Mouse (Mus musculus): ENCODE measurements around the gene Sez6l.

Gene Sez6l

DNA sequence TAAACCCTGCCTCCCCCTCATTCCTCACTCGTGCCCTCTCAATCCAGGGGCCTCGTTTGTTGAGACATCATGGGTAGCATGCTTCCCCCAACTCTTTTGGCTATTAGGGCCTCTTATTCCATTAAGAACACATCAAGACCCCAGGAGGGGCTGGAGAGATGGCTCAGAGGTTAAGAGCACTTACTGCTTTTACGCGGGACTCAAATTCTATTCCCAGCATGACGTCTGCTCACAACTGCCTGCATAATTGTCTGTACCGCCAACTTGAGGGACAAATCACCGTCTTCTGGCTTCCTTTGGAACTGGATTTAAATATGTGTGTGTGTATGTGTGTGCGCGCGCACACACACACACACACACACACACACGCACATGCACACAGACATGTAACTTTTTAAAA lies 42.8 kb downstream of the Sez6l start:
- H3K27me3 ChIP-seq (ENCODE audit: insufficient read depth, low read length), result peaks cover 42% of the 10 kb centered on the region
- H3K4me3 ChIP-seq (replicated peaks; ENCODE audit: low read length), result no peak overlapping the region
- H3K9me3 ChIP-seq (ENCODE audit: low read length), result peaks cover 6% of the 10 kb centered on the region
- H3K4me1 ChIP-seq (replicated peaks; ENCODE audit: low read depth, low read length), result no peaks in the 10 kb centered on the region
- TF ChIP-seq CTCF (conservative IDR thresholded peaks at IDR 0.05; ENCODE audit: low read length) (no peak), NANOG (IDR thresholded peaks at IDR 0.05; ENCODE audit: borderline replicate concordance, low read length) (no peak), POU5F1 (IDR thresholded peaks at IDR 0.05; ENCODE audit: borderline replicate concordance, low read length) (no peak)
- no peaks in the 10 kb centered on the region for H3K36me3 ChIP-seq (ENCODE audit: insufficient read depth, low read length)

GRCm38 (mm10) chr5:112533312-112534075 lies 43.5 kb downstream of the Sez6l start:
- Histone ChIP-seq H3K36me3 (ENCODE audit: insufficient read depth, low read length) (no peaks in the 10 kb centered on the region), H3K9me3 (ENCODE audit: low read length) (peaks cover 6% of the 10 kb centered on the region), H3K4me3 (replicated peaks; ENCODE audit: low read length) (no peak overlapping the region), H3K4me1 (replicated peaks; ENCODE audit: low read depth, low read length) (no peaks in the 10 kb centered on the region), H3K27me3 (ENCODE audit: insufficient read depth, low read length) (peaks cover 42% of the 10 kb centered on the region)
- TF ChIP-seq CTCF (conservative IDR thresholded peaks at IDR 0.05; ENCODE audit: low read length) (no peak), NANOG (IDR thresholded peaks at IDR 0.05; ENCODE audit: borderline replicate concordance, low read length) (no peak), POU5F1 (IDR thresholded peaks at IDR 0.05; ENCODE audit: borderline replicate concordance, low read length) (no peak)

GRCm38 (mm10) chr5:112532894-112533293 lies 44.1 kb downstream of the Sez6l start:
- no peaks in the 10 kb centered on the region for H3K36me3 ChIP-seq (ENCODE audit: insufficient read depth, low read length)
- H3K4me1 ChIP-seq (replicated peaks; ENCODE audit: low read depth, low read length), result no peaks in the 10 kb centered on the region
- H3K9me3 ChIP-seq (ENCODE audit: low read length), result peaks cover 6% of the 10 kb centered on the region
- H3K4me3 ChIP-seq (replicated peaks; ENCODE audit: low read length), result no peak overlapping the region
- TF ChIP-seq NANOG (IDR thresholded peaks at IDR 0.05; ENCODE audit: borderline replicate concordance, low read length) (no peak), POU5F1 (IDR thresholded peaks at IDR 0.05; ENCODE audit: borderline replicate concordance, low read length) (no peak), CTCF (conservative IDR thresholded peaks at IDR 0.05; ENCODE audit: low read length) (no peak)
- peaks cover 42% of the 10 kb centered on the region for H3K27me3 ChIP-seq (ENCODE audit: insufficient read depth, low read length)

- H3K27me3 ChIP-seq (ENCODE audit: insufficient read depth, low read length), result peaks cover 42% of the 10 kb centered on the region
- H3K9me3 ChIP-seq (ENCODE audit: low read length), result peaks cover 6% of the 10 kb centered on the region
- H3K4me1 ChIP-seq (replicated peaks; ENCODE audit: low read depth, low read length), result no peaks in the 10 kb centered on the region
- TF ChIP-seq NANOG (IDR thresholded peaks at IDR 0.05; ENCODE audit: borderline replicate concordance, low read length) (no peak), POU5F1 (IDR thresholded peaks at IDR 0.05; ENCODE audit: borderline replicate concordance, low read length) (no peak), CTCF (conservative IDR thresholded peaks at IDR 0.05; ENCODE audit: low read length) (peak; percentile 88)
- no peak overlapping the region for H3K4me3 ChIP-seq (replicated peaks; ENCODE audit: low read length)
- H3K36me3 ChIP-seq (ENCODE audit: insufficient read depth, low read length), result no peaks in the 10 kb centered on the region
Observed at GRCm38 (mm10) chr5:112532210-112532609, 44.8 kb downstream of the Sez6l start.

DNA sequence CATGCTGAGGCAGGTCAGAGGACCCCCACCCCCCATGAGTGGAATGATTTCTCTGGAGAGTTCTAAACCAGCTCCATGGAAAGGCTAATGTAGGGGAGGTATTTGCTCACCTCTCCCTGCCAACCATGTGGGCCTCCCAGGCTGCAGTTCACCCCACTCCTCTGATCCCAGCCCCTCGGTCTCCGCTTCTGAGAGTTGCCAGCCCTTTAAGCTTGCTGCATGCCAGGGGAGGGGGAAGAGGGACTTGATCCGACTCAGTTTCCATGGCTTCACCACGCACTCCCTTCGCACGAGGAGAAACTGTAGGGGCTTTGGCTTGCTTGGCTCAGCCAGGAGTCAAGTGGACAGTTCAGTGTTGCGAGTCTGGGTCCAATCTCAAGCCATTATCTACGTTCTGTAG lies 45.9 kb downstream of the Sez6l start:
- H3K4me1 ChIP-seq (replicated peaks; ENCODE audit: low read depth, low read length), result no peaks in the 10 kb centered on the region

GRCm38 (mm10) chr5:112526936-112527335 lies 50.0 kb downstream of the Sez6l start:
- TF ChIP-seq CTCF (conservative IDR thresholded peaks at IDR 0.05; ENCODE audit: low read length) (no peak), POU5F1 (IDR thresholded peaks at IDR 0.05; ENCODE audit: borderline replicate concordance, low read length) (no peak), NANOG (IDR thresholded peaks at IDR 0.05; ENCODE audit: borderline replicate concordance, low read length) (no peak)
- H3K9me3 ChIP-seq (ENCODE audit: low read length), result no peaks in the 10 kb centered on the region
- no peaks in the 10 kb centered on the region for H3K36me3 ChIP-seq (ENCODE audit: insufficient read depth, low read length)
- H3K4me3 ChIP-seq (replicated peaks; ENCODE audit: low read length), result no peak overlapping the region
- H3K4me1 ChIP-seq (replicated peaks; ENCODE audit: low read depth, low read length), result peaks cover 24% of the 10 kb centered on the region
- peaks cover 27% of the 10 kb centered on the region for H3K27me3 ChIP-seq (ENCODE audit: insufficient read depth, low read length)

More for the DNA sequence above, 45.9 kb downstream of the Sez6l start:
- peaks cover 44% of the 10 kb centered on the region for H3K27me3 ChIP-seq (ENCODE audit: insufficient read depth, low read length)
- H3K4me3 ChIP-seq (replicated peaks; ENCODE audit: low read length), result no peak overlapping the region
- no peak for TF ChIP-seq POU5F1 (IDR thresholded peaks at IDR 0.05; ENCODE audit: borderline replicate concordance, low read length)
- no peak for TF ChIP-seq NANOG (IDR thresholded peaks at IDR 0.05; ENCODE audit: borderline replicate concordance, low read length)
- TF ChIP-seq CTCF (conservative IDR thresholded peaks at IDR 0.05; ENCODE audit: low read length), result no peak
- peaks cover 6% of the 10 kb centered on the region for H3K9me3 ChIP-seq (ENCODE audit: low read length)
- no peaks in the 10 kb centered on the region for H3K36me3 ChIP-seq (ENCODE audit: insufficient read depth, low read length)

DNA sequence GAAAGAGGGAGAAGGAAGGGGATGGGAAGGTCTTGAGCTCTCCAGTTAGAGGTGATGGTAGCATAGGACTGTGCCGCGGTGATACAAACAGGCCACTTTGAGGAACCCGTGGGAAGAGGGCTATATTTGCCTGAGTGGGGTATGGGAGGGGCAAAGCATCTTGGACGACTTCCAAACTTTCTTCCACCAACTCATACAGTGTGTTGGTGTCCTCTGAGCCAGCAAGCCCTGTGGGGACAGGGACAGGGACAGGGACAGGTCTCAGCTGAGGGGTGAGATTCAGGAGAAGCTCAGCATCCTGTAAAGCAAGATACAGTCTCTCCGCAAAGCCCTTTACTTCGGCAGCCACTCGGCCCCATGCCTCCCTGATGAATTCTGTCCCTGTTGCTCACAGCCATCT lies 50.5 kb downstream of the Sez6l start:
- Histone ChIP-seq H3K36me3 (ENCODE audit: insufficient read depth, low read length) (no peaks in the 10 kb centered on the region), H3K9me3 (ENCODE audit: low read length) (no peaks in the 10 kb centered on the region), H3K4me3 (replicated peaks; ENCODE audit: low read length) (no peak overlapping the region), H3K27me3 (ENCODE audit: insufficient read depth, low read length) (peaks cover 26% of the 10 kb centered on the region), H3K4me1 (replicated peaks; ENCODE audit: low read depth, low read length) (peaks cover 28% of the 10 kb centered on the region)
- TF ChIP-seq POU5F1 (IDR thresholded peaks at IDR 0.05; ENCODE audit: borderline replicate concordance, low read length) (no peak), NANOG (IDR thresholded peaks at IDR 0.05; ENCODE audit: borderline replicate concordance, low read length) (no peak), CTCF (conservative IDR thresholded peaks at IDR 0.05; ENCODE audit: low read length) (no peak)

GRCm38 (mm10) chr5:112525980-112526379 lies 51.0 kb downstream of the Sez6l start:
- H3K4me3 ChIP-seq (replicated peaks; ENCODE audit: low read length), result no peak overlapping the region
- H3K4me1 ChIP-seq (replicated peaks; ENCODE audit: low read depth, low read length), result peaks cover 33% of the 10 kb centered on the region
- H3K9me3 ChIP-seq (ENCODE audit: low read length), result no peaks in the 10 kb centered on the region
- no peaks in the 10 kb centered on the region for H3K36me3 ChIP-seq (ENCODE audit: insufficient read depth, low read length)
- TF ChIP-seq POU5F1 (IDR thresholded peaks at IDR 0.05; ENCODE audit: borderline replicate concordance, low read length), result no peak
- peaks cover 22% of the 10 kb centered on the region for H3K27me3 ChIP-seq (ENCODE audit: insufficient read depth, low read length)

- no peaks in the 10 kb centered on the region for H3K9me3 ChIP-seq (ENCODE audit: low read length)
- no peak overlapping the region for H3K4me3 ChIP-seq (replicated peaks; ENCODE audit: low read length)
- TF ChIP-seq POU5F1 (IDR thresholded peaks at IDR 0.05; ENCODE audit: borderline replicate concordance, low read length), result no peak
- TF ChIP-seq CTCF (conservative IDR thresholded peaks at IDR 0.05; ENCODE audit: low read length), result no peak
- no peak for TF ChIP-seq NANOG (IDR thresholded peaks at IDR 0.05; ENCODE audit: borderline replicate concordance, low read length)
- peaks cover 38% of the 10 kb centered on the region for H3K4me1 ChIP-seq (replicated peaks; ENCODE audit: low read depth, low read length)
- H3K27me3 ChIP-seq (ENCODE audit: insufficient read depth, low read length), result peaks cover 18% of the 10 kb centered on the region; the same call in 1 of the 2 replicates
- H3K36me3 ChIP-seq (ENCODE audit: insufficient read depth, low read length), result no peaks in the 10 kb centered on the region
Observed at GRCm38 (mm10) chr5:112525271-112525670, 51.7 kb downstream of the Sez6l start.
